Mouse (Mus musculus) myocyte (in vitro differentiated cells): ENCODE data around the gene Pcdh18. TPM values are rescaled to one million over a fixed set of nuclear protein-coding genes. Genes with fewer than 3 reads are reported as not detected.

ENCODE experiments used
- H3K27me3 ChIP-seq: one replicate; pipeline ENCODE4 v1.6.1; 2011; ENCODE audit not compliant: control insufficient read depth, insufficient read depth, insufficient read length
- H3K36me3 ChIP-seq: one replicate; pipeline ENCODE4 v1.6.1; 2011; ENCODE audit not compliant: control insufficient read depth, insufficient read depth
- H3K4me2 ChIP-seq: one replicate; pipeline ENCODE4 v1.6.1; 2011; ENCODE audit warnings: low read depth, control low read depth
- H3K4me3 ChIP-seq: one replicate; pipeline ENCODE4 v1.5.1; 2011; ENCODE audit warnings: mild to moderate bottlenecking, control low read depth, moderate library complexity
- H3K79me2 ChIP-seq: one replicate; pipeline ENCODE4 v1.6.1; 2011; ENCODE audit not compliant: control insufficient read depth, insufficient read depth
- H3ac ChIP-seq: one replicate; pipeline ENCODE4 v1.6.1; 2011; ENCODE audit not compliant: control insufficient read depth, insufficient read length
- CEBPB ChIP-seq: IDR thresholded peaks from 2 replicates; pipeline ENCODE4 v1.6.1; 2011; ENCODE audit warnings: mild to moderate bottlenecking, moderate library complexity; ENCODE audit not compliant: poor library complexity, insufficient read depth, severe bottlenecking
- E2F4 ChIP-seq: IDR thresholded peaks from one replicate; pipeline ENCODE4 v1.6.1; 2011; ENCODE audit warnings: mild to moderate bottlenecking, control low read depth, moderate library complexity; ENCODE audit not compliant: insufficient read depth
- MAX ChIP-seq: IDR thresholded peaks from one replicate; pipeline ENCODE4 v1.6.1; 2011; ENCODE audit warnings: low read depth, mild to moderate bottlenecking, control low read depth
- MYOD1 ChIP-seq, 3 experiments: IDR thresholded peaks; one replicate each; pipeline ENCODE4 v1.6.1; 2011; ENCODE audit warnings: control low read depth in 2 of 3, low read depth in 2 of 3, mild to moderate bottlenecking in 2 of 3, moderate library complexity in 1 of 3; ENCODE audit not compliant: insufficient read length in 2 of 3, control insufficient read depth in 1 of 3
- MYOG ChIP-seq, 3 experiments: IDR thresholded peaks; one replicate each; pipeline ENCODE4 v1.6.1; 2011; ENCODE audit warnings: control low read depth in 2 of 3, low read depth in 2 of 3, mild to moderate bottlenecking in 2 of 3; ENCODE audit not compliant: insufficient read length in 2 of 3, control insufficient read depth in 1 of 3, insufficient read depth in 1 of 3
- POLR2A ChIP-seq: IDR thresholded peaks from one replicate; pipeline ENCODE4 v1.6.1; 2011; ENCODE audit warnings: low read depth, mild to moderate bottlenecking, control low read depth, moderate library complexity; ENCODE audit not compliant: insufficient read length
- POLR2AphosphoS2 ChIP-seq: IDR thresholded peaks from one replicate; pipeline ENCODE4 v1.6.1; 2011; ENCODE audit warnings: low read depth, control low read depth; ENCODE audit not compliant: insufficient read length
- REST ChIP-seq: IDR thresholded peaks from one replicate; pipeline ENCODE4 v1.6.1; 2011; ENCODE audit warnings: mild to moderate bottlenecking, control low read depth, moderate library complexity; ENCODE audit not compliant: insufficient read depth, insufficient read length
- SRF ChIP-seq: IDR thresholded peaks from one replicate; pipeline ENCODE4 v1.6.1; 2011; ENCODE audit warnings: low read depth; ENCODE audit not compliant: control insufficient read depth, insufficient read length
- TCF12 ChIP-seq: IDR thresholded peaks from one replicate; pipeline ENCODE4 v1.6.1; 2011; ENCODE audit warnings: mild to moderate bottlenecking, control low read depth; ENCODE audit not compliant: poor library complexity, insufficient read depth, severe bottlenecking
- TCF3 ChIP-seq: IDR thresholded peaks from one replicate; pipeline ENCODE4 v1.6.1; 2011; ENCODE audit warnings: low read depth, control low read depth; ENCODE audit not compliant: insufficient read length
- USF1 ChIP-seq: IDR thresholded peaks from one replicate; pipeline ENCODE4 v1.6.1; 2011; ENCODE audit warnings: low read depth, mild to moderate bottlenecking, control low read depth, moderate library complexity
- polyA plus RNA-seq: library from polyadenylated mRNA; unstranded; fragments of >200 nt; fragmentation: generic; extraction: Trizol; gene quantifications from one replicate; pipeline ENCODE4 v1.2.1, GENCODE M21; 2012; ENCODE audit warnings: missing spikeins

Pcdh18 gene
- polyA plus RNA-seq, 1 experiment: 2.7 TPM

DNA sequence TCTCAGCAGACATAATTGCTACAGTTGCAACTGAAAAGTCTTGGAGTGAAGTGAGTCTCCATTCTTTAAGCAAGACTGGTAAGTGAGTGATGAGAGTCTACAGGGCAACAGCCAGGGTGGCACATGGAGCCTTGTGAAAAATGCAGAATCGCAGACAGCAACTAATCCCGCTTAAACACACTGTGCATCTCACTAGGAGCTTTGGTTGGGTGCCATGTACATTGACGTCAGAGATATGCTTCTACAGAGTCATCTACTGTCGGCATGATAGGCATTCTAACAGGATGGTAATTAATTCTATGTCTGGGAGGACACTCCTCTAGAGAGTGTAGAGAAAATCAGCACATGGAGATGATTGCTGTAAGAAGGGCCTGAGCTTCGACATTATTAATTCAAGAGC, 5.6 kb upstream of the Pcdh18 start:
- Histone ChIP-seq H3K4me2 (no peak overlapping the region), H3K79me2 (no peaks in the 10 kb centered on the region), H3ac (no peak overlapping the region), H3K4me3 (no peak overlapping the region), H3K36me3 (no peaks in the 10 kb centered on the region), H3K27me3 (no peaks in the 10 kb centered on the region)
- no peak for TF ChIP-seq REST

GRCm38 (mm10) chr3:49761971-49762370, 4.8 kb upstream of the Pcdh18 start:
- Histone ChIP-seq H3K79me2 (no peaks in the 10 kb centered on the region), H3K36me3 (no peaks in the 10 kb centered on the region), H3K27me3 (no peaks in the 10 kb centered on the region), H3ac (no peak overlapping the region), H3K4me3 (no peak overlapping the region), H3K4me2 (no peak overlapping the region)
- no peak for TF ChIP-seq POLR2A
- TF ChIP-seq POLR2AphosphoS2: no peak
- TF ChIP-seq TCF12: no peak
- TF ChIP-seq TCF3: no peak
- no peak for TF ChIP-seq SRF
- no peak for TF ChIP-seq CEBPB
- TF ChIP-seq USF1: no peak
- TF ChIP-seq REST: no peak
- no peak for TF ChIP-seq MAX
- no peak for TF ChIP-seq MYOG (IDR thresholded peaks at IDR 0.05; ENCODE audit: control insufficient read depth in 1 of 3, insufficient read depth in 1 of 3, insufficient read length in 2 of 3, low read depth in 2 of 3)
- TF ChIP-seq E2F4: no peak
- TF ChIP-seq MYOD1 (IDR thresholded peaks at IDR 0.05; ENCODE audit: control insufficient read depth in 1 of 3, insufficient read length in 2 of 3, low read depth in 2 of 3): no peak

GRCm38 (mm10) chr3:49757626-49758019, 498 bp upstream of the Pcdh18 start:
- H3ac ChIP-seq: peak overlapping the region; percentile 7
- H3K27me3 ChIP-seq: no peaks in the 10 kb centered on the region
- H3K36me3 ChIP-seq: no peaks in the 10 kb centered on the region
- H3K4me2 ChIP-seq: peak overlapping the region; percentile 86
- no peak for TF ChIP-seq MAX
- TF ChIP-seq MYOD1 (IDR thresholded peaks at IDR 0.05; ENCODE audit: control insufficient read depth in 1 of 3, insufficient read length in 2 of 3, low read depth in 2 of 3): no peak
- no peak for TF ChIP-seq TCF12
- TF ChIP-seq TCF3: no peak
- TF ChIP-seq REST: no peak
- TF ChIP-seq POLR2A: no peak
- no peak for TF ChIP-seq SRF
- no peak for TF ChIP-seq CEBPB
- no peak for TF ChIP-seq E2F4
- TF ChIP-seq USF1: no peak
- TF ChIP-seq POLR2AphosphoS2: no peak
- TF ChIP-seq MYOG (IDR thresholded peaks at IDR 0.05; ENCODE audit: control insufficient read depth in 1 of 3, insufficient read depth in 1 of 3, insufficient read length in 2 of 3, low read depth in 2 of 3): no peak
- peak overlapping the region; percentile 77 for H3K4me3 ChIP-seq
- no peaks in the 10 kb centered on the region for H3K79me2 ChIP-seq

- Histone ChIP-seq H3K36me3 (no peaks in the 10 kb centered on the region), H3ac (peak overlapping the region; percentile 7), H3K4me2 (peak overlapping the region; percentile 86), H3K79me2 (no peaks in the 10 kb centered on the region), H3K27me3 (no peaks in the 10 kb centered on the region), H3K4me3 (peak overlapping the region; percentile 77)
- TF ChIP-seq TCF12 (no peak), CEBPB (no peak), USF1 (peak; percentile 2), SRF (no peak), MYOG (IDR thresholded peaks at IDR 0.05; ENCODE audit: control insufficient read depth in 1 of 3, insufficient read depth in 1 of 3, insufficient read length in 2 of 3, low read depth in 2 of 3) (no peak)
Observed at GRCm38 (mm10) chr3:49755986-49756845, 909 bp downstream of the Pcdh18 start.

DNA sequence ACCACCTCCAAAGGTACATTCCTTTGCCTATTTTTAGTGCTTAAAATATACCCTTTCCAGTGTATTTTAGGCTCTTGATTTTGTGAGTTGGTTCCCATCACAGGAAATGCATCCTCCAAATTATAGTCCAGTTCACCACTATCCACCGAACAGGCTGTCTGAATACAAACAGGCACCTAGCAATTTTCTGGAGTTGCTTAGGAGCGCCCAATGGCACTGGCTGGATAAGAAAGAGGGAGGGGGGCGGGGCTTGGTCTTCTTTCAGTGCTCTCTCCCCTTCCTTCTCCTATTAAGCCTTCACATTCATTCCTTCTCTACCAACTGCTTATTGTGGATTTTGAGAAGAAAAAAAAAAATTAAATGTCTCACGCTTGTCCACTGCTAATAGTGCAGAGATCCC, 4.4 kb downstream of the Pcdh18 start:
- Histone ChIP-seq H3K27me3 (no peaks in the 10 kb centered on the region), H3K4me2 (no peak overlapping the region), H3ac (no peak overlapping the region), H3K79me2 (no peaks in the 10 kb centered on the region), H3K36me3 (peaks cover 3% of the 10 kb centered on the region), H3K4me3 (no peak overlapping the region)
- TF ChIP-seq USF1: no peak
- no peak for TF ChIP-seq CEBPB
- no peak for TF ChIP-seq MYOG (IDR thresholded peaks at IDR 0.05; ENCODE audit: control insufficient read depth in 1 of 3, insufficient read depth in 1 of 3, insufficient read length in 2 of 3, low read depth in 2 of 3)
- no peak for TF ChIP-seq TCF12
- no peak for TF ChIP-seq POLR2A
- no peak for TF ChIP-seq TCF3
- TF ChIP-seq REST: no peak
- no peak for TF ChIP-seq MAX
- no peak for TF ChIP-seq SRF
- no peak for TF ChIP-seq MYOD1 (IDR thresholded peaks at IDR 0.05; ENCODE audit: control insufficient read depth in 1 of 3, insufficient read length in 2 of 3, low read depth in 2 of 3)
- no peak for TF ChIP-seq E2F4
- no peak for TF ChIP-seq POLR2AphosphoS2
